Mouse (Mus musculus) megakaryocyte-erythroid progenitor cell, adult 5-6 weeks (primary cell): ENCODE results near the gene Mrpl55. TPM values are rescaled to one million over a fixed set of nuclear protein-coding genes. Genes with fewer than 3 reads are reported as not detected.
"Not testable (repeated sequence)": the region's sequence is repeated elsewhere in the genome, so short reads cannot be mapped to it uniquely, and the experiment has no call there.

Source experiments
- ATAC-seq: replicated peaks from 2 replicates; pipeline ENCODE4 v1.8.0; 2016; ENCODE audit warnings: mild to moderate bottlenecking, inconsistent platforms; ENCODE audit not compliant: severe bottlenecking, poor library complexity, low FRiP score, low TSS enrichment
- total RNA-seq, 2 experiments: library from RNA; stranded (forward) in 1 of 2; stranded (reverse) in 1 of 2; fragments of 200-1000, 215-1000 nt in 1 of 2; fragments of >200 nt in 1 of 2; fragmentation: Nextera tagmentation in 1 of 2; gene quantifications; 2 replicates each; pipeline ENCODE4 v1.2.3; 2014 to 2017

Gene Mrpl55
- total RNA-seq, 2 experiments from 2014 or later, result 57.4 to 76.8 TPM

DNA sequence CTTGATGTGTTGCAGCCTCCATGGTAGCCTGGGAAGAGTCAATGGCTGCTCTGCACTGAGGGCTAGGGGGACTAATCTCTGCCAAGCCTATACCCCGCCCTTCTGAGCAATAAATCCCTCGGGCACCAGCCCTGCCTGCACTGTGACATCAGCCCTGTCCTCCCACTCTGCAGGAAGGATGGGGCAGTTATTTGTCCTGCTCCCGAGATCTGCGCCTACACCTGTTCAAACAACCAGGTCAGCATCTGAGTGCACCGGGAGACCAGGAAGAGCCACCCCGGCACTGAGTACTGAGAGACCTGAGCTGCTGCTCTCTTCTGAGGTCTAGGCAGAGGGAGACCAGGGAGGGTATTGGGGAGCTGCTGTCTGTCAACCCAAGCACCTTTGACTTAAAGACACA is 14.6 kb upstream of the Mrpl55 start:
- no peak for ATAC-seq

GRCm38 (mm10) chr11:59191231-59192058 is 10.8 kb upstream of the Mrpl55 start:
- ATAC-seq, result peak; percentile 97

DNA sequence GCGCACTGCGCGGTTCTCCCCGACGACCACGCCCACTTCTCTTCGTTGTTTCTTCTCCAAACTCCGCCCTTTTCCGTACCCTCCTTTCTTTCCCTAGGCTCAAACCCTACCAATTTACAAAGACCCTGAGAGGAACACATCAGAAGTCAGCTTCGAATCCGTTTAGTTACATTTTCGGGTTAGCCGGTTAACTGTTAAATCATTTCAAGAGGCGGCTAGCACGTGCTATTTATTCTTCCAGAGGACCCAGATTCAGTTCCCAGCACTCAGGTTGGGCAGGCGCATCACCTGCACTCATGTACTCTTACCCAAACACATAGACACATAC is 10.3 kb upstream of the Mrpl55 start, which contains the start of gene Guk1:
TSS of gene Guk1 (minus strand) at position 154 of the 328 bp plus-strand sequence.
- ATAC-seq, result no peak

DNA sequence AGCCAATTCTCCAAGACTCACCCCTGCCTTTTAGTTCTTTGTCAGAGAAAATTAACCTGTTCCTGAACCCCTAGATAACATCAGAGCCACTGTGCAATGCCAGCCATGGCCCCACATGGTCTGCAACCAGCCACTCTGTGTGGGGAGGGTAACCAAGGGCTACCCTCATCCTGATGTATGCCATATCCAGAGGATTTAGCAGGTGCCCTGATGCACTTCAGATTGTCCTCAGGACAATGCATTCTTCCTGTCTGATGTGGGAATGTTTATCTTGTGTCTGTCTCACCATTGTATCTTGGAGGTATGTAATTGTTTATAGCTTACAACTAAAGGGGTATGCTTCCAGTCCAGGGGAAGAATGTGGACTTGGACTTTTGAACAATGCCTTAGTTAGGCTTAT is 6.1 kb upstream of the Mrpl55 start:
- ATAC-seq, result no peak

DNA sequence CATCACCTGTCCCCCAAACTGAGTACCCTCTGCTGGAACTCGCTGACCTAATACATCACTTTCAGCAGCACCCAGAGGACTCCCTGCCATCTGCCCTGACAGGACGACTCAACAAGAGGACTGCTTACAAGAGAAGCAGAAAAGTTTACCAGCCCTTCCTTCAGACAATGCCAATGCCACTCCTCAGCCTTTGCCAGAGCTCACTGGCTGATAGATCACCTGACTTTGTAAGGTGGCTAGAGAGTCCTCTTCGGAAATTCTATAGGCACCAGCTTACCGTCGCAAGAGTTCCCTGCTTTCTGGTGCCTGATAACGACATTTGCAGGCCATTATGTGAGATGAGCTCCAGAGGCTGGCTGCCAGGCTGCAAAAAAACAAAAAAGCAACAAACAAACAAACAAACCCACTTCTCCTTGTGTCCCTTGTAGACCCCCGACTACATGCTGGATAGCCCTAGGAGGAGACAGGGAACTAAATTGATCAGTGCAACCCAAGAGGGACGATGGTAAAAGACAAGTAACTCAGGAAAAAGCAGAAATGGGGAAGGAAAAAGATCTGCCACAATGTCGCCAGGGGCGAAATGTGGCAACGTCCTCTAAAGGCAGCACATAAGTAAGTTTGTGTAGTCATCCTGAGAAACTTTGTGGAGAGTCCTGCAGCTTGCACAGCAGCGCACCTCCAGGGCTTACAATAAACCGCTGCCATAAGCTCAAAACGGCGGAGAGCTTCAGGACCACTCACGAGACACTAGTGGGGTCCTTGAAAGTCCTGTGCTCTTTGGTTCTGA is 877 bp upstream of the Mrpl55 start:
- peak; percentile 25 for ATAC-seq

GRCm38 (mm10) chr11:59208153-59208831 is 6.0 kb downstream of the Mrpl55 start, which contains the start of gene 2310033P09Rik:
Gene 2310033P09Rik (plus strand): TSS chr11:59208321.
- peak; percentile 74 for ATAC-seq

GRCm38 (mm10) chr11:59209003-59209441 is 6.7 kb downstream of the Mrpl55 start:
- ATAC-seq, result peak; percentile 78

DNA sequence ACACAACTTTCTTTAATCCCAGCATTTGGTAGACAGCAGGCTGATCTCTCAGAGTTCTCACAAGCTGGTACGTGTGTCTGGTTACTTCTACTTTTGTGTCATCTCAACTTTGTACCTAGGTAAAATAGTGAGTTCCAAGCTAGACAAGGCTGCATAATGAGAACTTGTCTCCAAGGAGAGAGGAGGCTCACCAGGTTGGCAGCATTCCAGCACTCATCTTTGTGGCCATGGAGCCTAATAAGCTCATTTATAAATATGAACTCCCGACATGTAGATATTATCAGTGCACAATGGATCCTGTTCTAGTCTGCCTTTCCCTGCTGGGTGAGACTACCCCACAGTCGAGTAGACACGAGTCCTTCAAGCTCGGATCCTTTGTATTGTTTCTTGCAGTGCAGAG is 7.3 kb downstream of the Mrpl55 start:
- ATAC-seq, result no peak

DNA sequence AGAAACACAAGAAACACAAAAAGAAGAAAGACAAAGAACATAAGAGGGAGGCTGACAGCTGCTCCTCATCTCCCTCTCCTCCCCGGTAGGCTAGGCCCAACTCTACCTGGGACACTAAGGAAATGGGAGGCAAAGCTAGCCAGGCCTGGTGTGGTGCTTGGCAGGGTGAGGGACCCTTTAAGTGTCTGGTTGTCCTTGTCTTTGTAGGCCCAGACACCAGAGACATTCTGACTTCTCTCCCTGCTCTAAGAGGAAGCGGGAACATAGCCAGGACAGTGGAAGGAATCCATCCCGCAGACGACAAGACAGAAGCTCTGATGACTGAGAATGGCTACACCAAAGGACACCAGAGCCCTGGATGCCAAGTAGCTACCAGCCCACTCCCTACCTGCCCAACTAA is 7.7 kb downstream of the Mrpl55 start:
- ATAC-seq, result no peak

- not testable (repeated sequence) for ATAC-seq
These were observed 9.3 kb downstream of the Mrpl55 start for GRCm38 (mm10) chr11:59211561-59211960.

- ATAC-seq, result not testable (repeated sequence)
These were observed 10.0 kb downstream of the Mrpl55 start for GRCm38 (mm10) chr11:59212320-59212719.

DNA sequence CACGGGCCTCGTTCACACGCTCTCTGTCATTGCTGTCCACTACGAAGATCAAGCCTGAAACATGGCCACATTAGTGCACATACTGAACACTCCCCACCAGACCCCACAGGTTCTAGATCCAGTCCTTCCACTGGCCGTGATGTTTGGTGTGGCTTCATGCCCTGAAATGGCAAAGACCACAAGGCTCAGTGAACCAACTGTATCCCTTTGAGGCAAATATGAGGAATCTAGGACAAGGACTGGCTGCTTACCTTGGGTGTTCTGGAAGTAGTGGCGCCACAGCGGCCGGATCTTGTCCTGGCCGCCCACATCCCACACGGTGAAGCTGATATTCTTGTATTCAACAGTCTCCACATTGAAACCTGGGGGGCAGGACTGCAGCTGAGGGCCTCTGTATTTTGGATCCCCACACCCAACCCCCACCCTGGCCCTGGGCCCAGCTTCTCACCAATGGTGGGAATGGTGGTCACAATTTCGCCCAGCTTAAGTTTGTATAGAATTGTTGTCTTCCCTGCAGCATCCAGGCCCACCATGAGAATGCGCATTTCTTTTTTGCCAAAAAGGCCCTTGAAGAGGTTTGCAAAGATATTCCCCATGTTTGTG is 10.7 kb downstream of the Mrpl55 start:
- ATAC-seq, result no peak

DNA sequence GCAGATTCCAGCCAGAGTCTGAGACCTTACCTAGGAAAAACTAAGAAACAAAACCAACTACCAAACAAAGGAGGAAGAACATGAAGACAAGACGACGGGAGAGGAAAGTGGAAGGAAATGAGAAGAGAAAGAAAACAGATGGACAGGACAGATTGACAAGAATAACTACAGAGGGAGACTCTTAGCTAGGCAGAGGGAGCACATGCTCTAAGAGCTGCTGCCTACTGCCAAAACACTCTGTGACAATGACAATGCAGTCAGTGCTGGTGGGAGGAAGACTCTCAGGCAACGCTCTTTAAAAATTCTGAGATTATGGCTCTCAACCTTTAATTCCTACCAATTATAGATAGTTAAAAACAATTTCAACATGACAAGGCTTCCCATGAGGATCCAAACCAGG is 14.7 kb downstream of the Mrpl55 start:
- peak; percentile 35; the same call in 1 of the 2 replicates for ATAC-seq

- ATAC-seq, result no peak
These were observed 16.2 kb downstream of the Mrpl55 start for GRCm38 (mm10) chr11:59218389-59218998.

DNA sequence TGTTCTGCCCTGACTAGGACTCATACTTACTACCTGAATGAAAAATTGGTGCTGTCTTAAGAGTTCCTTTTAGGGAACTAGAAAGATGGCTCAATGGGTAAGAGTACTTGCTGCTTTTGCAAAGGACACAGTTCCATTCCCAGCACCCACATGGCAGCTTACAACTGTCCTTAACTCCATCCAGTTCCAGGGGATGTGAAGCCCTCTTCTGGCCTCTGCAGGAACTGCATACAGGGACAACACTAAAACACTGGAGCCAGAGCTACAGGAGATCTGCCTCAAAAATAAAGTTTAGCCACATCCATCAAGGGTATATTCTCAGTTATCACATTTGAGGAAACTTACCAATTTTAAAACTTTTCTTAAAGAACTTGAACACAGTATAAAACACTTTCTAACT is 16.8 kb downstream of the Mrpl55 start:
- ATAC-seq, result no peak; the same call in 1 of the 2 replicates

GRCm38 (mm10) chr11:59221604-59222003 is 19.3 kb downstream of the Mrpl55 start:
- ATAC-seq, result no peak

DNA sequence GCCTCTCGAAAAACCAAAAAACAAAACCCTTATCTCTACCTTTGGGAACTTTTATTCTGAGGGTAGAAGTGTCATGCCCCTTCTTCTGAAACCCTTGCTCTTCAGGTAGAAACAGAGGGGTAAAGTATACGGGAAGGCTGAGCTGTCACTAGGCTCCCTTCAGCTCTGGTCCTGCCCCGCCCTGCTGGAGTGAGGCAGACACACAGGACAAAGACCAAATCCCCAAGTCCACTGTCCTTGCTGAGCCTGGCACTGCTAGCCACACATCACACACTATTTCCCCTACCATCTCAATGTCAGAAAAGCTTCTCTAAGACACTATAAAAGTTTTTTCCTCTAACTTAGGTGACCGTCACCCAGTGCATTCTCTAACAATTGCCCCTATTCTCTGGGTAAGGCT is 20.0 kb downstream of the Mrpl55 start:
- no peak for ATAC-seq

DNA sequence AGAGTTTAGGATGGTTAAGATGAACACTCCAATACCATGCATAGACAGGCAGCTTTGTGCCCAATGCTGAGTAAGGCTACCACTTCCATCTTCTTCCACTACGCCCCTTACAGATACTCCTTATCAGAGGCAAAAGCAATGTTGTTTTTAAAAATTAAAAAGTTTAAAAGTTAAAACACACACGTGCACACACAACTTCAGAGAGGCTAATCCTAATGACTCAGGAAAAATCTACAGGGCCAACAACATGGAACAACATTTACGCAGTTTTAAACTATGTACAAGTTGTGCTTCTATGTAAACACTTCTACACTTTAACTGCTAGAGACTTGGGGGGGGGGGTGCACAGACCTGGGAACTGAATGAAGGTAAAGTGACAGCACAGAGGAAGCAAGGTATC is 21.7 kb downstream of the Mrpl55 start:
- no peak for ATAC-seq

GRCm38 (mm10) chr11:59224470-59224869 is 22.2 kb downstream of the Mrpl55 start:
- ATAC-seq, result no peak
